Mouse (Mus musculus) hindbrain, embryonic 15.5 days (tissue): ENCODE data around the gene Col1a1. TPM values are rescaled to one million over a fixed set of nuclear protein-coding genes. Genes with fewer than 3 reads are reported as not detected.

Experiments
- ATAC-seq: fragments of 200-750 bp; cut with Nextera tagmentation; 2 replicates; pipeline ENCODE4 v1.8.0; 2017; ENCODE audit warnings: low read depth, moderate number of reproducible peaks, moderate TSS enrichment; ENCODE audit not compliant: low FRiP score
- H3K27ac ChIP-seq: fragments of 300-500 bp; sonication (generic); replicated peaks from 2 replicates; pipeline ENCODE4 v1.5.1; 2015; ENCODE audit warnings: mild to moderate bottlenecking, inconsistent platforms
- H3K27me3 ChIP-seq: fragments of 300-500 bp; sonication (generic); 2 replicates; pipeline ENCODE4 v1.6.1; 2015; ENCODE audit warnings: control low read depth, inconsistent platforms
- H3K36me3 ChIP-seq: fragments of 300-500 bp; sonication (generic); 2 replicates; pipeline ENCODE4 v1.6.1; 2015; ENCODE audit warnings: control low read depth, inconsistent platforms
- H3K4me1 ChIP-seq: fragments of 300-500 bp; sonication (generic); replicated peaks from 2 replicates; pipeline ENCODE4 v1.6.1; 2015; ENCODE audit warnings: control low read depth, inconsistent platforms
- H3K4me2 ChIP-seq: fragments of 300-500 bp; sonication (generic); 2 replicates; pipeline ENCODE4 v1.6.1; 2015; ENCODE audit warnings: moderate library complexity, mild to moderate bottlenecking, inconsistent platforms
- H3K4me3 ChIP-seq: fragments of 300-500 bp; sonication (generic); 2 replicates; pipeline ENCODE4 v1.5.1; 2015; ENCODE audit warnings: mild to moderate bottlenecking, inconsistent platforms
- H3K9ac ChIP-seq: fragments of 300-500 bp; sonication (generic); 2 replicates; pipeline ENCODE4 v1.6.1; 2015; ENCODE audit warnings: inconsistent platforms
- H3K9me3 ChIP-seq: fragments of 300-500 bp; sonication (generic); 2 replicates; pipeline ENCODE4 v1.6.1; 2016; ENCODE audit warnings: control low read depth, inconsistent platforms
- WGBS: fragments of 180-500 bp; shearing (Covaris S2); methylation state at CpG from one replicate; pipeline ENCODE4 v1.1.7; 2015; 5-methylcytosine and 5-hydroxymethylcytosine counted together
- polyA plus RNA-seq: library from polyadenylated mRNA; unstranded; fragments of >200 nt; fragmentation: Nextera tagmentation; extraction: Ambion mirVana; gene quantifications from 2 replicates; pipeline ENCODE4 v1.2.1, GENCODE M21; 2015

Col1a1 gene
- 120 and 145 TPM in 2 replicates for polyA plus RNA-seq

- Histone ChIP-seq H3K4me3 (peak within 1 kb of the TSS; percentile 32), H3K4me1 (peaks cover 16% of the 10 kb centered on the region)
Observed at GRCm38 (mm10) chr11:94936045-94936444, at the start of gene Col1a1. Gene Col1a1, plus strand, starts transcription at chr11:94936224.

GRCm38 (mm10) chr11:94891155-94891554, 44.9 kb upstream of the Col1a1 start:
- no peak overlapping the region for H3K4me2 ChIP-seq
- whole genome bisulfite sequencing: 89% methylated on average over 6 of the region's 6 CpGs
- no peaks in the 10 kb centered on the region for H3K36me3 ChIP-seq
- H3K4me3 ChIP-seq: no peak overlapping the region
- no peak overlapping the region for H3K27ac ChIP-seq
- H3K9me3 ChIP-seq: no peaks in the 10 kb centered on the region
- no peak overlapping the region for H3K9ac ChIP-seq
- H3K4me1 ChIP-seq: no peaks in the 10 kb centered on the region
- no peak for ATAC-seq
- H3K27me3 ChIP-seq: no peaks in the 10 kb centered on the region

More at GRCm38 (mm10) chr11:94936045-94936444, at the start of gene Col1a1:
- H3K9ac ChIP-seq: no peak within 1 kb of the TSS
- ATAC-seq: no peak
- H3K9me3 ChIP-seq: no peaks in the 10 kb centered on the region
- H3K27me3 ChIP-seq: peaks cover 72% of the 10 kb centered on the region
- 16% methylated on average over 19 of the region's 19 CpGs for WGBS
- H3K36me3 ChIP-seq: no peaks in the 10 kb centered on the region
- H3K4me2 ChIP-seq: peak within 1 kb of the TSS; percentile 69
- H3K27ac ChIP-seq: no peak within 1 kb of the TSS

- H3K9ac ChIP-seq: no peak overlapping the region
- no peak overlapping the region for H3K4me3 ChIP-seq
- no peak overlapping the region for H3K4me2 ChIP-seq
- no peak for ATAC-seq
- no peaks in the 10 kb centered on the region for H3K36me3 ChIP-seq
- no peaks in the 10 kb centered on the region for H3K27me3 ChIP-seq
- no peaks in the 10 kb centered on the region for H3K4me1 ChIP-seq
- no peaks in the 10 kb centered on the region for H3K9me3 ChIP-seq
- 75% methylated on average over 16 of the region's 16 CpGs for WGBS
- H3K27ac ChIP-seq: no peak overlapping the region
Observed at GRCm38 (mm10) chr11:94896753-94897376, 39.2 kb upstream of the Col1a1 start.

GRCm38 (mm10) chr11:94901231-94901630, 34.8 kb upstream of the Col1a1 start:
- no peak overlapping the region for H3K4me3 ChIP-seq
- H3K9me3 ChIP-seq: no peaks in the 10 kb centered on the region
- no peaks in the 10 kb centered on the region for H3K4me1 ChIP-seq
- ATAC-seq: no peak
- no peak overlapping the region for H3K4me2 ChIP-seq
- H3K36me3 ChIP-seq: no peaks in the 10 kb centered on the region
- no peak overlapping the region for H3K27ac ChIP-seq
- WGBS: 79% methylated on average over 2 of the region's 2 CpGs
- no peaks in the 10 kb centered on the region for H3K27me3 ChIP-seq
- no peak overlapping the region for H3K9ac ChIP-seq

- Histone ChIP-seq H3K9ac (no peak overlapping the region), H3K27me3 (no peaks in the 10 kb centered on the region), H3K4me1 (no peaks in the 10 kb centered on the region), H3K27ac (no peak overlapping the region), H3K36me3 (no peaks in the 10 kb centered on the region), H3K9me3 (no peaks in the 10 kb centered on the region), H3K4me3 (no peak overlapping the region), H3K4me2 (no peak overlapping the region)
- WGBS: 96% methylated on average over 3 of the region's 3 CpGs
- ATAC-seq: no peak
Observed at GRCm38 (mm10) chr11:94904306-94904705, 31.7 kb upstream of the Col1a1 start.

- ATAC-seq: no peak
- H3K4me3 ChIP-seq: no peak overlapping the region
- no peak overlapping the region for H3K4me2 ChIP-seq
- no peak overlapping the region for H3K9ac ChIP-seq
- peaks cover 8% of the 10 kb centered on the region; the same call in 1 of the 2 replicates for H3K4me1 ChIP-seq
- no peaks in the 10 kb centered on the region for H3K9me3 ChIP-seq
- WGBS: 85% methylated on average over 5 of the region's 5 CpGs
- no peaks in the 10 kb centered on the region for H3K27me3 ChIP-seq
- no peaks in the 10 kb centered on the region for H3K36me3 ChIP-seq
- no peak overlapping the region for H3K27ac ChIP-seq
Observed at GRCm38 (mm10) chr11:94910971-94911370, 25.1 kb upstream of the Col1a1 start.

- H3K4me1 ChIP-seq: peaks cover 10% of the 10 kb centered on the region; the same call in 1 of the 2 replicates
- no peak overlapping the region for H3K4me2 ChIP-seq
- no peaks in the 10 kb centered on the region for H3K9me3 ChIP-seq
- ATAC-seq: no peak
- WGBS: 71% methylated on average over 3 of the region's 3 CpGs
- H3K27me3 ChIP-seq: no peaks in the 10 kb centered on the region
- H3K4me3 ChIP-seq: no peak overlapping the region
- H3K27ac ChIP-seq: no peak overlapping the region
- H3K9ac ChIP-seq: no peak overlapping the region
- no peaks in the 10 kb centered on the region for H3K36me3 ChIP-seq
Observed at GRCm38 (mm10) chr11:94912568-94912967, 23.5 kb upstream of the Col1a1 start.

- Histone ChIP-seq H3K4me2 (no peak overlapping the region), H3K9me3 (no peaks in the 10 kb centered on the region), H3K27ac (no peak overlapping the region), H3K4me3 (no peak overlapping the region), H3K4me1 (peaks cover 10% of the 10 kb centered on the region; the same call in 1 of the 2 replicates), H3K9ac (no peak overlapping the region), H3K27me3 (no peaks in the 10 kb centered on the region), H3K36me3 (no peaks in the 10 kb centered on the region)
- 63% methylated on average over 6 of the region's 6 CpGs for WGBS
- ATAC-seq: no peak
Observed at GRCm38 (mm10) chr11:94913302-94914090, 22.5 kb upstream of the Col1a1 start.

- Histone ChIP-seq H3K9ac (no peak overlapping the region), H3K27ac (no peak overlapping the region), H3K4me2 (no peak overlapping the region), H3K36me3 (no peaks in the 10 kb centered on the region), H3K9me3 (no peaks in the 10 kb centered on the region), H3K4me3 (no peak overlapping the region), H3K4me1 (peaks cover 10% of the 10 kb centered on the region; the same call in 1 of the 2 replicates), H3K27me3 (no peaks in the 10 kb centered on the region)
- no peak for ATAC-seq
- WGBS: 26% methylated on average over 12 of the region's 16 CpGs
Observed at GRCm38 (mm10) chr11:94915675-94916403, 20.2 kb upstream of the Col1a1 start.

- Histone ChIP-seq H3K9me3 (no peaks in the 10 kb centered on the region), H3K27me3 (no peaks in the 10 kb centered on the region), H3K4me1 (peaks cover 10% of the 10 kb centered on the region; the same call in 1 of the 2 replicates), H3K9ac (no peak overlapping the region), H3K36me3 (no peaks in the 10 kb centered on the region), H3K4me2 (no peak overlapping the region), H3K27ac (no peak overlapping the region), H3K4me3 (no peak overlapping the region)
- ATAC-seq: no peak
- 32% methylated on average over 4 of the region's 4 CpGs for WGBS
Observed at GRCm38 (mm10) chr11:94916477-94916876, 19.5 kb upstream of the Col1a1 start.

GRCm38 (mm10) chr11:94917717-94918116, 18.3 kb upstream of the Col1a1 start:
- no peak overlapping the region for H3K27ac ChIP-seq
- H3K9ac ChIP-seq: no peak overlapping the region
- WGBS: 84% methylated on average over 6 of the region's 6 CpGs
- no peak overlapping the region for H3K4me2 ChIP-seq
- H3K36me3 ChIP-seq: no peaks in the 10 kb centered on the region
- H3K27me3 ChIP-seq: no peaks in the 10 kb centered on the region
- H3K4me3 ChIP-seq: no peak overlapping the region
- H3K4me1 ChIP-seq: peaks cover 10% of the 10 kb centered on the region; the same call in 1 of the 2 replicates
- ATAC-seq: no peak
- no peaks in the 10 kb centered on the region for H3K9me3 ChIP-seq

- 54% methylated on average over 6 of the region's 6 CpGs for WGBS
- ATAC-seq: no peak
- H3K4me2 ChIP-seq: no peak overlapping the region
- H3K27me3 ChIP-seq: no peaks in the 10 kb centered on the region
- no peaks in the 10 kb centered on the region for H3K9me3 ChIP-seq
- H3K4me3 ChIP-seq: no peak overlapping the region
- no peak overlapping the region for H3K27ac ChIP-seq
- H3K4me1 ChIP-seq: 0 out of 2 replicates have a peak, but pooled peaks cover under 1% of the 10 kb centered on the region
- H3K36me3 ChIP-seq: no peaks in the 10 kb centered on the region
- no peak overlapping the region for H3K9ac ChIP-seq
Observed at GRCm38 (mm10) chr11:94920996-94921401, 15.0 kb upstream of the Col1a1 start.
